Mouse (Mus musculus) cerebellum, adult (tissue): Measurements from ENCODE around the gene Cdt1.

Source experiments
- ATAC-seq: cut with Nextera tagmentation; 2 replicates; pipeline ENCODE4 v1.9.2; 2017; ENCODE audit warnings: mild to moderate bottlenecking, moderate library complexity, mixed read lengths; ENCODE audit not compliant: insufficient number of reproducible peaks, low FRiP score, low TSS enrichment

Cdt1 gene

DNA sequence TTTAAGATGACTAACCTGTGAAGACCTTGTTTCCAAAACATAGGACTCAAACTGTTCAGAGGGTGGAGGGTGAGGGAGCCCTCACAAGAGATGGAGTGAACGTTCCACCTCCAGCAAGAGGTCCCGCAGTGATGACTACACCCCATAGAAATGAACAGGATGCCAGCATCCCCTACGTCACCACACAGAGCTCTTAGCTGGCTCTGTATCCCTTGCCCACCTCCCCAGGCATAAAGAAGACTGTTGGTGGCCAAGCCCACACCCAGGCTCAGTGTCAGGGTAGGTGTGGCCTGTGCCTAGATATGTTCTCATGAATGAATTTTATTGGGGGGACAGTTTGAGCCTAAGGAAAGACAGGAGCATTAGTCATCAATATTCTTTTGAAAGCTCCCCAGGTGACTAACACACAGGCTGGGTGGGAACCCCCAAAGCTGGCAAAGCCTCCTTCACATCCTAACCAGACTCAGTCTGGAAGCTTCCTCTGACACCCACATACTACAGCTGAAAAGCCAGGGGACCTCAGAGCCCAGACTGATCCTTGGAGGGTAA is 18.9 kb upstream of the Cdt1 start:
- no peak for ATAC-seq

GRCm38 (mm10) chr8:122550234-122550994 is 17.4 kb upstream of the Cdt1 start:
- ATAC-seq: no peak

DNA sequence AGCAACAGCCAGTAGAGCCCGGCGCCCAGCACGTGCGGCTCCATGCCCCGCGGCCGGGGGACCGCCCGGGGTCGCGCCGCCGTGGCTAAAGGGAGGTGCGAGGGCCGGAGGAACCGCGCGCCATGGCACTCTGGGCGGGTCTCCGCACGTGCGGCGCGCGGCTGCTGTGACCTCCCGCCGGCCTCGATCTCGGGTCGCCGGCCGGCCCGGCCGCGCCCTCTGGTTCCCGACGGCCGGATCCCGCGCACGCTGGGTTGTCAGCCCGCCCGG is 16.9 kb upstream of the Cdt1 start:
- no peak for ATAC-seq

DNA sequence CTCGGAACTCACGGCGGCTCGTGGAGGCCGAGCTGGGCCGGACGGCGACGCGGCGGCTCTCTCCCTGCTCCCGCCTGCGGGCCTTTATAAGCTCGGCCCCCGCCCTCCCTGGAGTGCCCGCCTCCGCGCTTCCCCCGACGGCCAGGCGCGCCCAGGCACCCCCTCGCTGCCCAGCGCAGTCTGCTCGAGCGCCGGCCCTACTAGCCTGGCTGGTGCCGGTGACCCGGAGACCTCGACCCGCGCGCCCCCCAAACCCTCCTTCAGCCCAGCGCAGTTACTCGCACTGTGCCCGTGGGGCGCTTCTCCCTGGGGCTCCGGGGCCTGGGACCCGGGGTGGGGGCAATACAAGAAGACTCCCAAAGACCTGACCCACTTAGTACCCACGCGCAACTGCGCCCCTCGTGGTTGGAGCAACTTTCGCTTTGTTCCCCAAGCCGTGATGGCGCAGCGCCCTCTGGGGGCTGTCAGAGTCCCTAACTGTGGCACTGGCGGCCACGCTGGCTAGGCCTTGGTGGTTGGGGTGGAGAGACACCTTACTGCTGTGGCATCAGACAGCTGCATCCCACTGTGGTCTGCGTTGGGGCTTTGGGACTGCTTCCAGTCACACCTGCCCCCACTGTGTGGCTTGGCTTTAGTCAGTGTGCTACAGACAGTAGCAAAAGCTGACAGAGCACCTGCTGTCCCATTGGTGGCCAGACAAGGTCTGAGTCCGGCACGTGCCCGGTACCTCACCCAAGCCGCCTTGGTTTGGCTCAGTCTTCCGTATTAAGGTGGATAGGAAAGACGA is 16.4 kb upstream of the Cdt1 start, which contains the start of gene Piezo1:
TSS of gene Piezo1 (minus strand) at position 65 of the 787 bp plus-strand sequence.
- ATAC-seq: no peak

DNA sequence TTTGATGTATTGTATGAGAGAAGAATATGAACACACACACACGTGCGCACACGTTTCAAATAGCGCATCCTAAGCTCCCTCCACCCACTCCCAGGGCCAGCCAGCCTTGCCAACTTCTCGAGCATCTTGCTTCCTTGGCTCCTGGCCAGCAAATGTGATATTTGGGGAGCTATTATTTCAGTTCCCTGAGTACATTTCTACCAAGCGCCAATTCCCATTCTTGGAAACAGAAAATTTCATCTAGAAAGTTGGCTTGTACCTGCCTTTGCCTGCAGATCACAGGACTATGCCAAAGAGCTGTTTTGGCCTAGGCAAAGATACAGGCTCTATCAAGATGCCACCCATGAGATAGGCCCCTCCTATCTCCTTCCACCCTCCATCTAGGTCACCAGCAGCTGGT is 13.0 kb upstream of the Cdt1 start:
- ATAC-seq: no peak

DNA sequence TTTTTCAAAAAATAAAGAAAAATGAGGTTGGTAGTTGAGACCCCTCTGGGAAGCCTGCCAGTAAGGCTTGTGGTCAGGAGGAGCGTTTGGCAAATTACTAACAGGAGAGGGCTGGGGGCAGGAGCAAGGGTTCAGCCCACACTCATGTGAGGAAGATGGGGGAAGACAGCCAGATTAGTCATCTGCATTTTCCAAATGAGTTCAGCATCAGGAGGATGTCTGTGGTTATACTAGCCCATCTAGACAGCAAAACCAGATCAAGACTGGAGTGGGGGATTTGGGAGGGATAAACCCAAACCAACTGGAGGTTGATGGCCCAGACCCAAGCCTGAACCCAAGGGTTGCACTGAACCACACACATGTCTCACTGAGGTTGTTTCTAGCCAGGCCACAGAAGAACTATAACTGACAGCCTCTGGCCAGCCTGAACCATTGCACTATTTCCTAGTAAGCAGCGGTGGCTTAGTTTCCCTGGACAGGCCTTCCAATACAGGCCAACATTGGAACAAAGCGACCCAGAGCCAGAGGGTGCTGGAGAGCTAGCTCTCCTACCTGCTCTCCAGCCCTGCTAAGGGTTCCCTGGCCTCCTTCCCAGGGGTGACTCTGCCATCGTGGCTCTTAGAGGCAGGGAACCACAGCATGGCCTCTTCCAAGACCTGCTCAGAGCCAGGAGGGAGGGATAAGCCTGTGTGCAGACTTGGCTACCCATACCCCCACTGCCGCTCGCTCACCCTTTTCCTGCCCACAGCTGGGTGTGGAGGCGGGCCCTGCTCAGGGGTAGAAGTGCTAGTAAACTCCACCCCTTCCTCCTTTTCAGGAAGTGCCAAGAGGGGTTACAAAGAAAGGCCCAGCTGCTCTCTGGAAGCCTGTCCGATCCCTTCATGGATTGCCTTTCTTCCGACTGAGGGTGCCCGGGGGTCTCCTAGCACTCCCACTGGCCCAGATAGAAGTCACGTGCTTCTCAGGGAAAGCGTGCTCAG is 11.5 kb upstream of the Cdt1 start:
- ATAC-seq: no peak; the same call in 1 of the 2 replicates

GRCm38 (mm10) chr8:122557248-122558038 is 10.4 kb upstream of the Cdt1 start:
- ATAC-seq: no peak

- no peak for ATAC-seq
Observed at GRCm38 (mm10) chr8:122558671-122559349, 9.0 kb upstream of the Cdt1 start.

DNA sequence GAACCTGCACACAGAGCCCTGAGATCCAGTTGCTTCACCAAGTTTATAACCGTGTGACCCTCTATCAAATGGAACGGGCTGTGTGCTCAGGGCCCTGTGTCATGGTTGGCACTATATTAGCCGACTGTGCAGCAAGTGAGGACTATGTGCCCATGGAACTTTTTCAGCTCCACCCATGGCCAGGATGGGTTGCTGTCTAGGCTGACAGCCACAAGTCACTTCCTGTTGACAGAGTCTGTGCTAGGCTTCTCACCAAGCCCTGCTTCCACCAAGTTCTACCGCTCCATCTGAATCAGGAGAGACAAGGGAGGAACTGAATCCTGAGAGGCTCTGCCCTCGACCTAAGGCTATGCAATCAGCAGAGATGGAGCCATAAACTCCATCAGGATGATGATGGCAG is 6.6 kb upstream of the Cdt1 start:
- no peak for ATAC-seq

GRCm38 (mm10) chr8:122564363-122565352 is 3.2 kb upstream of the Cdt1 start:
- ATAC-seq: no peak

GRCm38 (mm10) chr8:122566766-122567165 is 1.0 kb upstream of the Cdt1 start:
- no peak for ATAC-seq

GRCm38 (mm10) chr8:122568109-122568504 is 292 bp downstream of the Cdt1 start:
- ATAC-seq: 0 out of 2 replicates have a peak, but pooled peaks have one; percentile 26

GRCm38 (mm10) chr8:122568881-122569309 is 1.1 kb downstream of the Cdt1 start:
- no peak for ATAC-seq

DNA sequence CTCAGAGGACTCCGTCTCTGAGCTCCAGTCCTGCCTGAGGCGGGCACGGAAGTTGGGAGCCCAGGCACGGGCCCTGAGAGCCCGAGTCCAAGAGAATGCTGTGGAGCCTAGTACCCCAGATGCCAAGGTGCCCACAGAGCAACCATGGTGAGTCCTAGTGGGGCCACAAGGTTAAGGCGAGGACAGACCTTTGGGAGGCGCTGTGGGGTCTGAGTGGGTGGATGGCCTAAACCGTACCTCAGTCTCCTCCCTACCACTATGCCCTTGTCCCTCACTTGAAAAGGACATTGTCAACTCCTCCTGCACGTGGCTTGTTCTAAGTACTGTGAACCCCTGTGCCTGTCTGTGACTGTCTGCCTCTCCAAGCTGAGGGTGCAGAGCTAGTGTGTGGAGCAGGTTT is 1.5 kb downstream of the Cdt1 start:
- no peak for ATAC-seq

- ATAC-seq: no peak
Observed at GRCm38 (mm10) chr8:122569996-122570395, 2.2 kb downstream of the Cdt1 start.

- no peak for ATAC-seq
Observed at GRCm38 (mm10) chr8:122571153-122571552, 3.3 kb downstream of the Cdt1 start.

GRCm38 (mm10) chr8:122571750-122572267 is 4.0 kb downstream of the Cdt1 start:
- no peak for ATAC-seq

DNA sequence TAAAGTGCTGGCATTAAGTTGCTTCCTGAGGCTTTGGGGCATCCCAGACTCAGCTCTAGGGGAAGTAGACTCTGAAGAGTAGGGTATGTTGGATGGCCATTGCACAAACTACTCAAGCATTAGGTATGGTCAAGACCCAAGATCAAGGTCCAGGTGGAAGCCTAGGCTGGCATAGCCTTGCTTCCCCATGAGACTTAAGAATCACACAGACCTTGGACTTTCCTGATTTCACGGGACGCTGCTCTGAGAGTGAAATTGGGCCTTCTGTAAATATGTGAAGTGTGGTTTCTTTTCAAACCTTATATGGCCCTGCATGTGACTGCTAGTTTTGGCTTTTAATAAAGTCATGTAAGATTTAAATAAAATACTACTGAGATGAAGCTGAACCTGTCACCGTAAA is 4.9 kb downstream of the Cdt1 start:
- ATAC-seq: no peak
